Mouse (Mus musculus): ENCODE results near the gene Slc22a5. TPM values are rescaled to one million over a fixed set of nuclear protein-coding genes. Genes with fewer than 3 reads are reported as not detected.

The Slc22a5 gene
- total RNA-seq, 2 experiments from 2014 or later = 13.3 to 15.8 TPM

DNA sequence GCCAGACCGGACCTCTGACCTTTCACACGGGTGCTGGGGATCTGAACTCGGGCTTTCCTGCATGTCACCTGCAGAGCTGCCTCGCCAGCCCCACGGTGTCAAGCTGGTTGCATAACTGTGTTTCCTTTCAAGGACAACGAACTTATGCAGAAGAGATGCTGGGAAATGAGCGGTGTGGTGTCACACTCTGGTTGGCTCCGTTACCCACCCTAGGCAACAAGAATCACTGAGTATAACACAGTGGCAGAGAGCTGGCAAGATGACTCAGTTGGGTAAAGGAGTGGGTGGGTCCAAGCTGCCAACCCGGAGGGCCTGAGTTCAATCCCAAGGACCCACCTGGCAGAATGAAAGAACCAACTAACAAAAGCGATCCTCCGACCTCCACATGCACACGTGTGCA is 49.9 kb downstream of the Slc22a5 start:
- no peak for DNase-seq (ENCODE audit: low spot score in 2 of 2)

DNA sequence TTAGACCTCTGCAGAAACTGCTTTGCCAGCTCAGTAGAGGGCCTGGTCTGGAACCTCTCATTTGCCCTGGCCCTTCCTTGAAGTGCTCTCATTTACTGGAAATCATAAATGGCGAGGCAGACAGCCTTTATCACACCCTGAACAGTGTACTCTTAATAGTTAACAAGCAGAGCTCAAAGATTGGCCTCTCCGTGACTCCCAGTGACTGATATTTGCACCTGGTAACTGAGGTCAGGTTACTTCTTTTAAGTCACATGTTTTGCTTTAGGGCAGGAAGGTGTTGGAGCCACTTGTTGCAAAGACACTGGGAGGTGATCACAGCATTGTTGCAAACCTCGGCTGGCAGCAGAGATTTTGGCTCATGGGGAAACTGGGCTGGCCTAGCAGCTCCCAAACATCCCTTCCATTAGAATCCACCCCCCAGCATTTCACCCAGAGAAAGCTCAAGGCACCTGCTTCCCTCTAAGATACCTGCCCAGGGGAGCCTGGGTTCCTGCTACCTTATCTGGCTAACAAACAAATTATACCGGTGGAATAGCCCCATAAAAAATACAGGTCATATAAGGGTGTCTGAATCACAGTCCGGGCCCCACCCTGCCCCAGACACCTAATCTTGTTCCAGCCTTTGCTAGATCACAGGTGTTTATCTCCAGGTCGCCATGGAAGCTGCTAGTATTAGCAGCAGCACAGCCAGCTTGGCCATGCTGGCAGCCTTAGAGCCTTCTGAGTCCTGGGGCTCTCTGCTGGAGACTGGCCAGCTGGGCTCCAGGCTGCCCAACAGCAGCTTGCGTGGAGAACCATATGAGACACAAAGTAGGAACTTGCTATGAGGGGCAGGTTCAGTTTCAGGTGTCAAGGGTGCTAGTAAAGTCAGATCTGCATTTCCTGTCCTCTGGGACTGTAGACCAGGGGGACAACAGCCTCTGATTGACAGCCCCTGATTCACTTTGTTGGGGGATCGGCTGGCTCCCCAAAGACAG is 51.5 kb downstream of the Slc22a5 start:
- DNase-seq (ENCODE audit: low spot score in 2 of 2) = no peak

GRCm38 (mm10) chr11:53839147-53839546 is 52.3 kb downstream of the Slc22a5 start:
- DNase-seq (ENCODE audit: low spot score in 2 of 2) = no peak

GRCm38 (mm10) chr11:53837731-53838130 is 53.7 kb downstream of the Slc22a5 start:
- no peak for DNase-seq (ENCODE audit: low spot score in 2 of 2)

GRCm38 (mm10) chr11:53835379-53836010 is 56.0 kb downstream of the Slc22a5 start:
- no peak for DNase-seq (ENCODE audit: low spot score in 2 of 2)

GRCm38 (mm10) chr11:53825409-53825808 is 66.1 kb downstream of the Slc22a5 start:
- no peak for DNase-seq (ENCODE audit: low spot score in 2 of 2)

GRCm38 (mm10) chr11:53821945-53822338 is 69.5 kb downstream of the Slc22a5 start:
- no peak for DNase-seq (ENCODE audit: low spot score in 2 of 2)

DNA sequence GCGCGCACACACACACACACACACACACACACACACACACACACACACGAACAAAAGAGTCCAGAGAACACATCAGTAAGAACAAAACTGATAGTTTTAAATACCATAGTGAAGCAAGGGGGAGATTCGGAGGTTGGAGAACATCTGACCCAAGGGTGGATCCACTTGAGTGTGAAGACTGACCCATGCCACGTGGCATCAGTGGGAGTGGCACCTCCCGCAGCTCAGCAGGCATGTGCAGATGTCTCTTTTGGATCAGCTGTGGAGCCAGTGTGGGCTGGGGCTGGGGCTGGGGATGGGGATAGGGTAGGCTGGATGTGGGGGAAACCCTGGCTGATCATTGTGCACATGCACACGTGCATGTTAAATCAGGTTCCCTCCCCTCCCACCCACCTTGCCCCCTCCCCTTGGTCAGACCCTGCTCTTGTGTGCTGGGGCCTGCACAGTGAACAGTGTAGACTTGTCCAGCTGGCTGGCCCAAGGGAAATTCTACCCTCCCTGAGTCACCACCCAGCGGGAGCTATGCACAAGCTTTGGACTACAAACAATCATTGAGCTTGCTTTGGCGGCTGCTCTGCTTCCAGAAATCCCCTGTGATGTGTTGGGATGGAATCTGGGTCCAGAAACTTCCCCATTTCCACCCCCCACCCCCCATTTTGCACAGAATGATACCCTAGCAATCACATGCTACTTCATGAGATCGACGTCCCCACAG is 70.1 kb downstream of the Slc22a5 start:
- DNase-seq (ENCODE audit: low spot score in 2 of 2) = no peak

DNA sequence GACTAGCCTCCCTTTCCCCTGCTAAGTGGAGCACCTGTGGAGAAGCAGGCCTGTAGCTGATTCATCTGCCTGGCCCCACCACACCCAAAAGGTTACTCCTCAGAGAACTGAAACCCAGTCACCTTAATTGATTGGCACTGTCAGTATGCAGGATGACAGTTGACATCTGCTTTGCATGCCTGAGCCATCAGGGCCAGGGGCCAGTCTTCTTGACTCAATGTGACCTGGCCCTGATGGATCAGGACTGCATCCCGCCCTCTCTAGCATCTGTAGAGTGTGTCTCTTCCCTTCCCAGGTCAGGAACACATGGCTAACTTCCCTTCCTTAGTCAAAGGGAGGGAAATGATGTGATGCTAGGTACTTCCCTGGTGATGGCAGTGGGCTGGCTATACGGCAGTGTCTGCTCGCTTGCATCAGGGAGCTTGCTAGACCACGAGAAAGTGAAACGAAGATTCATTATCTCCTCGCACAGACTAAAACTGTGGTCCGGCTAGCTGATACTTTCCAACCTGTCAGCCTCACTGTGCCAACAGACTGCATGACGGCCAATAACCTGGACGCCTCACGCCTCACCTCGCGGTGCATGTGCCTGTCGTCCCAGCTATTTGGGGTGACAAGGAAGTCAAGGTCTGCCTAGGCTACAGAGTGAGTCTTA is 70.8 kb downstream of the Slc22a5 start:
- no peak for DNase-seq (ENCODE audit: low spot score in 2 of 2)

GRCm38 (mm10) chr11:53819511-53819910 is 71.9 kb downstream of the Slc22a5 start:
- no peak for DNase-seq (ENCODE audit: low spot score in 2 of 2)

DNA sequence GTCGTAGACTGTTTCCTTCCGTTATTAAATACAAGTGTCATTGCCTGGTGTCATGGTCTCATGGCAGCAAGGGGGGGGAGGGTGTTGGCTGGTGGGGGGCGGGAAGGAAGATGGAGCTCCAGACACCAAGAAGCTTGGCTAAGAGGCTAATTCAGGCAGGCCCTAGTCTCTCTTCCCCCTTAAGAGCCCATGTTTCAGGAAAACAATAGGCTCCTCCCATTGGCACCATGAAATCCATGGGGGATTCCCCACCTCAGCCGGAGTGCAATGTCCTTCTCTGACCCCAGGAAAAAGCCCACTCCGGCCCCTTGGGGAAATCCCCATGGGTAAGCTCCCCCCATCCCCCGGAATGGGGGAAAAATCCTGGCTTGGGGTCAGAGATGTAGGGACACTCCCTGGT is 72.7 kb downstream of the Slc22a5 start:
- DNase-seq (ENCODE audit: low spot score in 2 of 2) = no peak

GRCm38 (mm10) chr11:53816841-53817375 is 74.6 kb downstream of the Slc22a5 start:
- no peak for DNase-seq (ENCODE audit: low spot score in 2 of 2)

DNA sequence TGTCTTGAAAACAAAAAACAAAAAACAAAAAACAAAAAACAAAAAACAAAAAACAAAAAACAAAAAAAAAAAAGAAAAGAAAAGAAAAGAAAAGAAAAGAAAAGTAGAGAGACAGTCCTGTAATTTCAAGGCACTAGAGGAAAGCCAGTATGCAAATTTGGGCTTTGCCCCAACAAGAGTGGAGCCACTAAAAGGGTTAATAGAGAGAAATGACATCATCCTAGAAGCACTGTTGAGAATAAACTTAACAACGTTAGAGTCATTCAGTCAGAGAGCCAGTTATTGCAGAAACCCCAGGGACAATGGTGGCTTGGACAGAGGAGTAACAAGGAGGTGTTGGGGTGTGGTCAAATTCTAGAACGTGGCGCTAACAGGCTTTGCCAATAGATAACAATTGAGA is 76.7 kb downstream of the Slc22a5 start:
- no peak for DNase-seq (ENCODE audit: low spot score in 2 of 2)

Other genes with a start within 250 kb of the Slc22a5 start
- gene Rad50, start 184.3 kb downstream of the Slc22a5 start, total RNA-seq (2021) = 10 to 100 TPM in 1 of 2 experiments, 1 to 10 TPM in 1; 9.5 to 10.1 TPM
- gene Il5, start 170.9 kb downstream of the Slc22a5 start, total RNA-seq (2021) = not detected
- gene Irf1, start 121.6 kb downstream of the Slc22a5 start, total RNA-seq (2021) = 1 to 10 TPM; 5.1 to 5.7 TPM
- gene Gm17334, start 118.5 kb downstream of the Slc22a5 start, total RNA-seq (2021) = not detected
- gene Gm12216, start 32.4 kb downstream of the Slc22a5 start, total RNA-seq (2021) = 1 to 10 TPM; 1.4 to 3.6 TPM
- gene Slc22a21, start 88.7 kb upstream of the Slc22a5 start, total RNA-seq (2021) = 1 to 10 TPM; 3.7 to 4.1 TPM
- gene Slc22a4, start 136.4 kb upstream of the Slc22a5 start, total RNA-seq (2021) = 1 to 10 TPM; 6.7 to 7.6 TPM
- gene Pdlim4, start 177.4 kb upstream of the Slc22a5 start, total RNA-seq (2021) = 10 to 100 TPM; 17.9 to 18.5 TPM
- gene P4ha2, start 208.4 kb upstream of the Slc22a5 start, total RNA-seq (2021) = 10 to 100 TPM; 17.2 to 19.9 TPM

All from layer of hippocampus, postnatal 10 days (tissue).